Mouse (Mus musculus): ENCODE measurements around the gene Cdkn3. TPM values are rescaled to one million over a fixed set of nuclear protein-coding genes. Genes with fewer than 3 reads are reported as not detected.
"Not testable (repeated sequence)": the region's sequence is repeated elsewhere in the genome, so short reads cannot be mapped to it uniquely, and the experiment has no call there.

Gene Cdkn3
- polyA plus RNA-seq, 1 experiment from 2014 or later = 48.1 TPM

- ATAC-seq (ENCODE audit: insufficient number of reproducible peaks, low FRiP score, low TSS enrichment, low read depth) (no peak), DNase-seq (ENCODE audit: low spot score) (no peak)
- Histone ChIP-seq H3K9ac (ENCODE audit: low read length) (no peak overlapping the region), H3K4me2 (ENCODE audit: low read depth, severe bottlenecking) (no peak overlapping the region), H3K27me3 (ENCODE audit: control insufficient read depth, insufficient read depth, low read length) (no peaks in the 10 kb centered on the region), H3K4me3 (ENCODE audit: low read depth, low read length) (no peak overlapping the region), H3K4me1 (ENCODE audit: control insufficient read depth, insufficient read depth, low read length) (no peaks in the 10 kb centered on the region), H3K36me3 (ENCODE audit: control insufficient read depth, insufficient read depth, low read length) (no peaks in the 10 kb centered on the region), H3K27ac (replicated peaks; ENCODE audit: low read depth, low read length) (no peak overlapping the region), H3K9me3 (ENCODE audit: control insufficient read depth, low read length) (no peaks in the 10 kb centered on the region)
- WGBS = 96% methylated on average over 1 of the region's 1 CpGs
Measured at GRCm38 (mm10) chr14:46803791-46804190, 43.5 kb downstream of the Cdkn3 start.

GRCm38 (mm10) chr14:46806186-46806585 lies 45.8 kb downstream of the Cdkn3 start:
- H3K27me3 ChIP-seq (ENCODE audit: control insufficient read depth, insufficient read depth, low read length) = no peaks in the 10 kb centered on the region
- H3K9me3 ChIP-seq (ENCODE audit: control insufficient read depth, low read length) = no peaks in the 10 kb centered on the region
- DNase-seq (ENCODE audit: low spot score) (no peak), ATAC-seq (ENCODE audit: insufficient number of reproducible peaks, low FRiP score, low TSS enrichment, low read depth) (no peak)
- no peak overlapping the region for H3K27ac ChIP-seq (replicated peaks; ENCODE audit: low read depth, low read length)
- 80% methylated on average over 5 of the region's 5 CpGs for WGBS
- no peak overlapping the region for H3K4me2 ChIP-seq (ENCODE audit: low read depth, severe bottlenecking)
- no peak overlapping the region for H3K4me3 ChIP-seq (ENCODE audit: low read depth, low read length)
- no peaks in the 10 kb centered on the region for H3K4me1 ChIP-seq (ENCODE audit: control insufficient read depth, insufficient read depth, low read length)
- no peaks in the 10 kb centered on the region for H3K36me3 ChIP-seq (ENCODE audit: control insufficient read depth, insufficient read depth, low read length)
- no peak overlapping the region for H3K9ac ChIP-seq (ENCODE audit: low read length)

DNA sequence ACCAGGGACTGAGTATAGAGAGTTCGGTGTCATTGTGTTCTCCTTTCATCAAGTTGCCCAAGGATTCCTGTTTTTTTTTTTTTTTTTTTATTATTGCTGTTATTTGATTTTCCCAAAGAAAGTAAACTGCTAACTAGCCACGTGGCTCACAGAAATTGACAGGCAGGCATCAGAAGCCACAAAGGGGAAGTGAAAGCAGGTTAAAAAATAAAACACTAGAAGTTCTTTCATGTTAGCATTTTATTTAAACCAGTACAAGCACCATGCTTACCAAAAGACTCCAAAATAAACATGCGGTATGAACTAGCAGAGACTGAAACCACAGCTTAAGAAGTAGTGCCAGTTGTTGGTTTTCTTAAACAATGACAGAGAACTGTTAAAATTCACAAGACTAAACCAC lies 47.6 kb downstream of the Cdkn3 start:
- Histone ChIP-seq H3K9me3 (ENCODE audit: control insufficient read depth, low read length) (no peaks in the 10 kb centered on the region), H3K27ac (replicated peaks; ENCODE audit: low read depth, low read length) (no peak overlapping the region), H3K27me3 (ENCODE audit: control insufficient read depth, insufficient read depth, low read length) (no peaks in the 10 kb centered on the region), H3K4me2 (ENCODE audit: low read depth, severe bottlenecking) (no peak overlapping the region), H3K4me1 (ENCODE audit: control insufficient read depth, insufficient read depth, low read length) (no peaks in the 10 kb centered on the region), H3K4me3 (ENCODE audit: low read depth, low read length) (no peak overlapping the region), H3K9ac (ENCODE audit: low read length) (no peak overlapping the region), H3K36me3 (ENCODE audit: control insufficient read depth, insufficient read depth, low read length) (no peaks in the 10 kb centered on the region)
- DNase-seq (ENCODE audit: low spot score) (no peak), ATAC-seq (ENCODE audit: insufficient number of reproducible peaks, low FRiP score, low TSS enrichment, low read depth) (no peak)
- WGBS = 88% methylated on average over 3 of the region's 3 CpGs

- no peak overlapping the region for H3K27ac ChIP-seq (replicated peaks; ENCODE audit: low read depth, low read length)
- peaks cover 7% of the 10 kb centered on the region; the same call in 1 of the 2 replicates for H3K36me3 ChIP-seq (ENCODE audit: control insufficient read depth, insufficient read depth, low read length)
- no peaks in the 10 kb centered on the region for H3K9me3 ChIP-seq (ENCODE audit: control insufficient read depth, low read length)
- H3K27me3 ChIP-seq (ENCODE audit: control insufficient read depth, insufficient read depth, low read length) = no peaks in the 10 kb centered on the region
- H3K4me2 ChIP-seq (ENCODE audit: low read depth, severe bottlenecking) = no peak overlapping the region
- DNase-seq (ENCODE audit: low spot score) (no peak), ATAC-seq (ENCODE audit: insufficient number of reproducible peaks, low FRiP score, low TSS enrichment, low read depth) (no peak)
- H3K4me1 ChIP-seq (ENCODE audit: control insufficient read depth, insufficient read depth, low read length) = no peaks in the 10 kb centered on the region; the same call in 1 of the 2 replicates
- H3K4me3 ChIP-seq (ENCODE audit: low read depth, low read length) = no peak overlapping the region
- 85% methylated on average over 6 of the region's 6 CpGs for WGBS
- no peak overlapping the region for H3K9ac ChIP-seq (ENCODE audit: low read length)
Measured at GRCm38 (mm10) chr14:46815640-46816039, 55.3 kb downstream of the Cdkn3 start.

DNA sequence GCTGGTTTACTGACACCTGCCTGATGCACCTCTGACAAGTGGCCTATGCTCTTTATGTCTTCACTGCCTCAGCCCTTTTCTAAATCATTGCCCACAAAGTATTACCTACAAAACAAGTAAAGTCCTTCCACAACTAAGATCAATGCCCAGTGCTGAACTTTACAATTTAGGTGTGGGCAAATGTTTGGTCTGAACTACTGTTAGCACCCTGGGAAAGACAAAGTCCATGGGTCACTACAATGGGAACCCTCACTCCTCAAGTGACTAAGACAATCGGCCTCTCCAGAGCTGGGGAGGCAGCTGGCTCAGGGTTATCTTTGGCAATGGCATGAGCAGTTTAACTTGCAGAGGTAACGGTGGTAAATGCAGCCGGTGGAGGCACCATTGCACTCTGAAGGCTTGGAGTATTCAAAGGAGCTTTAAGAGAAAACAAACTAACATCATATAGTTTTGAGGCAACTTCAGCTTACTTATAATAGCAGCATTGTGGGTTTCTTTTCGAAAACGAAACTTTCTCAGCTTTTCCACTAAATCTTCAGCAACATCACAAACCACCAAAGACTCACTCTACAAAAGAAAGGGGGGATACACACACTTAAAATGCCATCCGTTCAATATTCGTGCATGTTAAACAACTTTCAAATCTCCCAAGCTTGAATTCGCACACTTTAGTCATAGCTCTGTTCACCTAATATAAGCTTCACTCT lies 56.7 kb downstream of the Cdkn3 start:
- ATAC-seq (ENCODE audit: insufficient number of reproducible peaks, low FRiP score, low TSS enrichment, low read depth) (no peak), DNase-seq (ENCODE audit: low spot score) (no peak)
- Histone ChIP-seq H3K36me3 (ENCODE audit: control insufficient read depth, insufficient read depth, low read length) (peaks cover 7% of the 10 kb centered on the region; the same call in 1 of the 2 replicates), H3K4me3 (ENCODE audit: low read depth, low read length) (no peak overlapping the region), H3K9me3 (ENCODE audit: control insufficient read depth, low read length) (no peaks in the 10 kb centered on the region), H3K4me2 (ENCODE audit: low read depth, severe bottlenecking) (no peak overlapping the region), H3K27ac (replicated peaks; ENCODE audit: low read depth, low read length) (no peak overlapping the region), H3K4me1 (ENCODE audit: control insufficient read depth, insufficient read depth, low read length) (peaks cover 5% of the 10 kb centered on the region), H3K9ac (ENCODE audit: low read length) (no peak overlapping the region), H3K27me3 (ENCODE audit: control insufficient read depth, insufficient read depth, low read length) (no peaks in the 10 kb centered on the region)
- 92% methylated on average over 8 of the region's 8 CpGs for WGBS

GRCm38 (mm10) chr14:46818743-46819142 lies 58.4 kb downstream of the Cdkn3 start:
- Histone ChIP-seq H3K4me1 (ENCODE audit: control insufficient read depth, insufficient read depth, low read length) (peaks cover 5% of the 10 kb centered on the region), H3K4me2 (ENCODE audit: low read depth, severe bottlenecking) (no peak overlapping the region), H3K36me3 (ENCODE audit: control insufficient read depth, insufficient read depth, low read length) (peaks cover 6% of the 10 kb centered on the region; the same call in 1 of the 2 replicates), H3K9me3 (ENCODE audit: control insufficient read depth, low read length) (no peaks in the 10 kb centered on the region), H3K27ac (replicated peaks; ENCODE audit: low read depth, low read length) (no peak overlapping the region), H3K4me3 (ENCODE audit: low read depth, low read length) (no peak overlapping the region), H3K27me3 (ENCODE audit: control insufficient read depth, insufficient read depth, low read length) (no peaks in the 10 kb centered on the region), H3K9ac (ENCODE audit: low read length) (no peak overlapping the region)
- 94% methylated on average over 7 of the region's 7 CpGs for WGBS
- ATAC-seq (ENCODE audit: insufficient number of reproducible peaks, low FRiP score, low TSS enrichment, low read depth) (no peak), DNase-seq (ENCODE audit: low spot score) (no peak)

GRCm38 (mm10) chr14:46819961-46820360 lies 59.6 kb downstream of the Cdkn3 start:
- not testable (repeated sequence) for H3K4me2 ChIP-seq (ENCODE audit: low read depth, severe bottlenecking); H3K36me3 ChIP-seq (ENCODE audit: control insufficient read depth, insufficient read depth, low read length); H3K9me3 ChIP-seq (ENCODE audit: control insufficient read depth, low read length); H3K4me1 ChIP-seq (ENCODE audit: control insufficient read depth, insufficient read depth, low read length); H3K27ac ChIP-seq (replicated peaks; ENCODE audit: low read depth, low read length); H3K9ac ChIP-seq (ENCODE audit: low read length); ATAC-seq (ENCODE audit: insufficient number of reproducible peaks, low FRiP score, low TSS enrichment, low read depth); H3K4me3 ChIP-seq (ENCODE audit: low read depth, low read length); H3K27me3 ChIP-seq (ENCODE audit: control insufficient read depth, insufficient read depth, low read length); DNase-seq (ENCODE audit: low spot score)
- whole genome bisulfite sequencing = 90% methylated on average over 5 of the region's 6 CpGs
